In the genomic region with DNA sequence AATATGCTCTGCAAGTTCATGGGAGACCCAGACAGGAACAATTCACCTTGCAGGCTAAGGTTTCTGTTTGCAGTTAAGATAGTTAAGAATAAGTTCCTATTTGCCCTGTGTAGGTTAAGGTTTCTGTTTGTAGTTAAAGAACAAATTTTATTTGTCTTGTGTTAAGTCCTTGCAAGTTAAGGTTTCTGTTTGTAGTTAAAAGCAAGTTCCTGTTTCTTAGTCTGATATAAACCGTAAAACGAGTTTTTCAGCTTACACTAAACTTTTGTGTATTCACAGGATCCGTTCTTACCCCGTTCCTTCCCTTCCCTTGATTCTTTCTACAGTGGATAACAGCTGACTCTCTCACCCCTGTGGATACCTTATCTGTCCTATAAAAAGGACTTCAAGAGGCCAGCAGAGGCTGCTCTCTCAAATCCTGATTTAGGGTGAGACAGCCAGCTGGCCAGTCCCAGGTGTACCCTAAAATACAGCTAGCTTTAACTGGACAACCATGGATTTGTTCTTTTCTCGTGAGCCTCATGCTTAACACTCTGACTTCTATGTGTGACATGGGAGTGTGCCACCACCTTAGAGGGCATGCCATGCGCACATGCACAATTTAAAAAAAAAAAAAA, we compare ENCODE assay signal across 17 mouse cellular contexts. TPM values are rescaled to one million over a fixed set of nuclear protein-coding genes. Genes with fewer than 3 reads are reported as not detected.
A peak's percentile ranks its signal among the peaks of the same experiment; 100 is the strongest.
DNase-seq lines count a peak whose midpoint lies in the region; ATAC-seq and TF ChIP-seq lines count a peak whose summit lies in the region.
"Had no signal": no experiment of that assay in that cellular context is flagged by ENCODE, and none has a peak within 500 bp of the region (broad histone marks: within the 10 kb centered on the region; RNA-seq: fewer than 3 reads in every experiment).

No protein-coding gene starts in this region.

- no peak for ATAC-seq in liver, embryonic 13.5 days (ENCODE audit: low read depth)
- ATAC-seq in heart, embryonic 14.5 days (ENCODE audit: insufficient number of reproducible peaks, insufficient read depth, low FRiP score, low read depth): no peak
- ATAC-seq: forebrain, postnatal 0 days; Patski had no signal

- peak overlapping the region; percentile 30 for H3K9ac ChIP-seq in liver, embryonic 13.5 days
- 0 out of 2 replicates have a peak overlapping the region, but pooled peaks have one; percentile 36 for H3K9ac ChIP-seq in heart, embryonic 14.5 days (ENCODE audit: low read length)
- H3K9ac ChIP-seq: forebrain, postnatal 0 days; hindbrain, embryonic 13.5 days; midbrain, embryonic 12.5 days had no signal

- H3K4me3 ChIP-seq in liver, embryonic 13.5 days (replicated peaks): no peak overlapping the region
- no peak overlapping the region for H3K4me3 ChIP-seq in bone marrow, adult 2 months (replicated peaks; ENCODE audit: control insufficient read depth, low read depth, low read length)
- no peak overlapping the region for H3K4me3 ChIP-seq in heart, embryonic 14.5 days (ENCODE audit: control insufficient read depth in 1 of 2, insufficient read depth in 1 of 2, low read depth in 1 of 2, low read length in 2 of 2)
- H3K4me3 ChIP-seq: erythroblast, embryonic 14.5 days; hindbrain, embryonic 13.5 days; limb, embryonic 10.5 days; midbrain, embryonic 12.5 days had no signal

- H3K27me3 ChIP-seq in liver, embryonic 13.5 days: no peaks in the 10 kb centered on the region
- no peaks in the 10 kb centered on the region for H3K27me3 ChIP-seq in heart, embryonic 14.5 days (ENCODE audit: control insufficient read depth, insufficient read depth, low read length)
- H3K27me3 ChIP-seq in splenic B cell, adult 2 months (ENCODE audit: control insufficient read depth, insufficient read depth, low read length, poor library complexity, severe bottlenecking): no peaks in the 10 kb centered on the region
- H3K27me3 ChIP-seq: hindbrain, embryonic 13.5 days; midbrain, embryonic 12.5 days; Patski had no signal

- H3K27ac ChIP-seq in liver, embryonic 13.5 days: peak overlapping the region; percentile 65
- H3K27ac ChIP-seq in bone marrow, adult 2 months (ENCODE audit: control insufficient read depth, insufficient read depth, low read depth, low read length, poor library complexity): peak overlapping the region; percentile 80
- 0 out of 4 replicates have a peak overlapping the region, but pooled peaks of 1 of the 2 experiments have one; percentile 29 for H3K27ac ChIP-seq in heart, embryonic 14.5 days (replicated peaks in 1 of 2; ENCODE audit: control insufficient read depth in 1 of 2, insufficient read depth in 1 of 2, low read depth in 2 of 2, low read length in 2 of 2)
- H3K27ac ChIP-seq: limb, embryonic 10.5 days had no signal

- no peaks in the 10 kb centered on the region for H3K36me3 ChIP-seq in liver, embryonic 13.5 days
- no peaks in the 10 kb centered on the region for H3K36me3 ChIP-seq in heart, embryonic 14.5 days (ENCODE audit: control insufficient read depth, insufficient read depth, low read length)
- no peaks in the 10 kb centered on the region for H3K36me3 ChIP-seq in splenic B cell, adult 2 months (ENCODE audit: control insufficient read depth, insufficient read depth, low read length, poor library complexity, severe bottlenecking)
- H3K36me3 ChIP-seq: hindbrain, embryonic 13.5 days; limb, embryonic 10.5 days; midbrain, embryonic 12.5 days had no signal

- no peak for DNase-seq in liver, embryonic 13.5 days
- DNase-seq in liver: no peak
- peak; percentile 25 for DNase-seq in splenic B cell, adult 2 months (ENCODE audit: low read depth, low spot score)
- no peak for DNase-seq in layer of hippocampus, postnatal 25 days (ENCODE audit: extremely low spot score in 1 of 2, low spot score in 1 of 2)
- no peak for DNase-seq in yolk sac, embryonic 10.5 days (ENCODE audit: low spot score)
- DNase-seq: embryo, embryonic 11 days; forebrain, postnatal 0 days had no signal

- H3K9me3 ChIP-seq in liver, embryonic 13.5 days (replicated peaks): no peaks in the 10 kb centered on the region
- H3K9me3 ChIP-seq in heart, embryonic 14.5 days (ENCODE audit: control insufficient read depth, low read length): no peaks in the 10 kb centered on the region
- H3K9me3 ChIP-seq: hindbrain, embryonic 13.5 days; limb, embryonic 10.5 days; midbrain, embryonic 12.5 days had no signal

- TF ChIP-seq POLR2A in bone marrow, adult 2 months (IDR thresholded peaks at IDR 0.05; ENCODE audit: borderline replicate concordance, control insufficient read depth, low read depth, low read length): no peak

- 62% methylated on average over 6 of the region's 6 CpGs for WGBS in liver, embryonic 13.5 days (ENCODE audit: insufficient replicate concordance)
- 28% methylated on average over 6 of the region's 6 CpGs for WGBS in bone marrow, adult 2 months
- 42% methylated on average over 6 of the region's 6 CpGs for WGBS in heart, embryonic 14.5 days

- H3K4me1 ChIP-seq in liver, embryonic 13.5 days (replicated peaks): peaks cover 84% of the 10 kb centered on the region
- H3K4me1 ChIP-seq in bone marrow, adult 2 months (ENCODE audit: control insufficient read depth, insufficient read depth, low read length): peaks cover 12% of the 10 kb centered on the region
- H3K4me1 ChIP-seq in heart, embryonic 14.5 days (ENCODE audit: control insufficient read depth in 2 of 2, insufficient read depth in 2 of 2, low read length in 2 of 2): peaks cover 11 to 26% of the 10 kb centered on the region in 2 experiments

- no peak for TF ChIP-seq CTCF in bone marrow, adult 2 months (IDR thresholded peaks at IDR 0.05; ENCODE audit: control insufficient read depth, insufficient read depth, low read length)

- H3K4me2 ChIP-seq in liver, embryonic 13.5 days: no peak overlapping the region
- H3K4me2 ChIP-seq in heart, embryonic 14.5 days (ENCODE audit: low read length): peak overlapping the region; percentile 14; the same call in 1 of the 2 replicates
- H3K4me2 ChIP-seq: hindbrain, embryonic 13.5 days; midbrain, embryonic 12.5 days had no signal

RNA-seq across cellular contexts. Expression of a gene that starts 26.6 kb away (rescaled TPM):
- polyA plus RNA-seq in liver, embryonic 13.5 days (2015; fragmentation: Nextera tagmentation; extraction: Ambion mirVana): not detected in 2 replicates
- polyA plus RNA-seq in bone marrow, adult 2 months (2011; ENCODE audit: insufficient read depth, insufficient read length, low replicate concordance, missing spikeins): not detected in 2 replicates
- not detected in 2 replicates for polyA plus RNA-seq in heart, embryonic 14.5 days (2014; fragmentation: Nextera tagmentation; extraction: Ambion mirVana)
- total RNA-seq in layer of hippocampus, postnatal 25 days (2021): not detected
- total RNA-seq: forebrain, postnatal 0 days; gastrocnemius, postnatal 4 days; layer of hippocampus, postnatal 10 days had no signal
- polyA plus RNA-seq: erythroblast, embryonic 14.5 days; forebrain, postnatal 0 days; hindbrain, embryonic 13.5 days; limb, embryonic 10.5 days; midbrain, embryonic 12.5 days; neural tube, embryonic 11.5 days; Patski had no signal

RNA-seq across cellular contexts. Expression of a gene that starts 35.0 kb away (rescaled TPM):
- 0.65 and 0.71 TPM in 2 replicates for polyA plus RNA-seq in liver, embryonic 13.5 days (2015; fragmentation: Nextera tagmentation; extraction: Ambion mirVana)
- polyA plus RNA-seq in bone marrow, adult 2 months (2011; ENCODE audit: insufficient read depth, insufficient read length, low replicate concordance, missing spikeins): not detected in 2 replicates
- 1.1 and 1.4 TPM in 2 replicates for polyA plus RNA-seq in heart, embryonic 14.5 days (2014; fragmentation: Nextera tagmentation; extraction: Ambion mirVana)
- total RNA-seq in layer of hippocampus, postnatal 25 days (2021): not detected
- total RNA-seq: forebrain, postnatal 0 days; gastrocnemius, postnatal 4 days; layer of hippocampus, postnatal 10 days had no signal
- polyA plus RNA-seq: erythroblast, embryonic 14.5 days had no signal
